Mouse (Mus musculus) lung, postnatal 14 days (tissue): ENCODE results near the gene Ttll13.

Experiments
- DNase-seq: peaks from one replicate; pipeline ENCODE4 v3.0.0; 2021

Ttll13 gene

GRCm38 (mm10) chr7:80246148-80246721 lies at the start of gene Ttll13:
TSS of gene Ttll13 (plus strand) at chr7:80246376.
- peak; percentile 98 for DNase-seq

- no peak for DNase-seq
These were observed 48.8 kb upstream of the Ttll13 start for GRCm38 (mm10) chr7:80197371-80197770.

- DNase-seq, result peak; percentile 78
These were observed 48.0 kb upstream of the Ttll13 start for GRCm38 (mm10) chr7:80197941-80198778.

- DNase-seq, result no peak
These were observed 47.3 kb upstream of the Ttll13 start for GRCm38 (mm10) chr7:80198863-80199262.

- no peak for DNase-seq
These were observed 46.9 kb upstream of the Ttll13 start for GRCm38 (mm10) chr7:80199286-80199685.

- no peak for DNase-seq
These were observed 46.2 kb upstream of the Ttll13 start for GRCm38 (mm10) chr7:80199851-80200587.

- DNase-seq, result no peak
These were observed 45.6 kb upstream of the Ttll13 start for GRCm38 (mm10) chr7:80200588-80200945.

GRCm38 (mm10) chr7:80200963-80201539 lies 45.1 kb upstream of the Ttll13 start:
- DNase-seq, result no peak

- no peak for DNase-seq
These were observed 44.2 kb upstream of the Ttll13 start for GRCm38 (mm10) chr7:80201888-80202540.

GRCm38 (mm10) chr7:80202961-80203360 lies 43.2 kb upstream of the Ttll13 start:
- DNase-seq, result no peak

GRCm38 (mm10) chr7:80203638-80204096 lies 42.5 kb upstream of the Ttll13 start:
- DNase-seq, result no peak

- DNase-seq, result no peak
These were observed 41.8 kb upstream of the Ttll13 start for GRCm38 (mm10) chr7:80204362-80204761.

- DNase-seq, result no peak
These were observed 41.2 kb upstream of the Ttll13 start for GRCm38 (mm10) chr7:80204961-80205360.

- no peak for DNase-seq
These were observed 40.2 kb upstream of the Ttll13 start for GRCm38 (mm10) chr7:80205705-80206589.

GRCm38 (mm10) chr7:80207314-80207731 lies 38.9 kb upstream of the Ttll13 start:
- DNase-seq, result no peak

GRCm38 (mm10) chr7:80208026-80208642 lies 38.0 kb upstream of the Ttll13 start:
- peak; percentile 69 for DNase-seq

GRCm38 (mm10) chr7:80208738-80209430 lies 37.3 kb upstream of the Ttll13 start:
- DNase-seq, result peak; percentile 83

GRCm38 (mm10) chr7:80209669-80210068 lies 36.5 kb upstream of the Ttll13 start:
- DNase-seq, result no peak

GRCm38 (mm10) chr7:80210982-80211381 lies 35.2 kb upstream of the Ttll13 start:
- no peak for DNase-seq

- DNase-seq, result no peak
These were observed 32.6 kb upstream of the Ttll13 start for GRCm38 (mm10) chr7:80213604-80214003.

- no peak for DNase-seq
These were observed 31.7 kb upstream of the Ttll13 start for GRCm38 (mm10) chr7:80214459-80214858.
